Mouse (Mus musculus) induced T-regulatory cell, adult 2 months (primary cell): ENCODE data around the gene Lca5l.

Experiments
- DNase-seq: peaks from one replicate; pipeline ENCODE4 v3.0.0-alpha.2; 2012; ENCODE audit warnings: low read depth

Lca5l gene

DNA sequence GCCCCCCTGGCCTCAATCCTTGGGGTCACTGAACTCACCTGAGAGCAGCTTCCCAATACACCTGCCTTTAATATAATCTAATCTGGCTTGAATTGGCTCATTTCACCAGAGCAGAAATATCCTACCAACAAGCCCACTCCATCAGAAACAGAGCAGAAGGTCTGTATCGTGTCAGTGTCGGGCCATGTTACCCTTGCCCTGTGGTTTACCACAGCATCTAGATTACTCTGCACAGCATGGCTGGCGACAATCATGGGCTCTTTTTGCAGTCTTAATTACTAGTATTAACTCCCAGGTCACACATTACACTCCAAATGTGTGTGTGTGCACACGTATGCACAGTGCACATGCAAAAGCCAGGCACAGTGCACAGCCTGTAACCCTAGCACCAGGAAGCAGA, 23.2 kb downstream of the Lca5l start:
- DNase-seq = no peak

DNA sequence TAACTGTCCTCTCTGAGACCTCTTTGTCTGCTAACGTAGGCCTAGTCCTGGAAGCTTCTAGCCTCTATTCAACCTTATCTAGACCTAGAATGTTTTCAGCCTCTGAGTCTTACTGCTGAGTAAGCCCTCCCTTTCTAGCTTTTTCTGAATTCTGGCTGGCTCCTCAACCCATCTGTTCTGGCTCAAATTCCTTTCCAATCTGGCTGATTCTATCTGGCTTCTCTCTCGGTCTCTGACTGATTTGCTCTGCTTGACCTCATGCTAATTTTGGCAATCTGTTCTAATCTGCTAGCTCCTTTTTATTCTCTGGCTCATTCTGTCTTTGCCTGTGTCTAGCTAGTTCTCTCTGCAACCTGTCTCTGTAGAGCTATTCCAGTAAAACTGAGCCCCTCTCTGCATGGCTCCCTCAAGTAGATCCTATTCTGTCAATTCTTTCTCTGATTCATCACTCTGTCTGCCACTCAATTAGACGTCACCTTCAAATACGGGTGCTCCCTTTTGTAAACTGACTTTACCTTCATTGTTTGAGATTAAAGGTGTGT, 26.3 kb downstream of the Lca5l start:
- DNase-seq = no peak

DNA sequence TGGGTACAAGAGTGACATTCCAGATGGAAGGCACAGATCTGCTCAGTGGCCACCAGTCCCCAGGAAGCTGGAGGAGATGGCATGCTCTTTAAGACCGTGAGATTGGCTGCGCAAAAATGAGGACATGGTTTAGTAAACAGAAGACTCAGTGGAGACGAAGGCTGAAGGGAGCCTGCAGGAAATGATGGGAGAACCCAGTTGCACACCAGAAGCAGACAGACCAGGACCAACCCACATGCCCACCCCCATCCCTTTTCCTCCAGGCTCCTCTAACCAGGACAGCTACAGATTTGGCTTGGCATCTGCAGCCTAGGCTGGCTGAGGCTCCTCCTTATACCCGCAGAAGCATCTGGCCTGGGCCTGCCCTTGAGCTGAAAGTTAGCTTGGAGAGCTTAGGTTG, 30.7 kb downstream of the Lca5l start:
- DNase-seq = no peak

DNA sequence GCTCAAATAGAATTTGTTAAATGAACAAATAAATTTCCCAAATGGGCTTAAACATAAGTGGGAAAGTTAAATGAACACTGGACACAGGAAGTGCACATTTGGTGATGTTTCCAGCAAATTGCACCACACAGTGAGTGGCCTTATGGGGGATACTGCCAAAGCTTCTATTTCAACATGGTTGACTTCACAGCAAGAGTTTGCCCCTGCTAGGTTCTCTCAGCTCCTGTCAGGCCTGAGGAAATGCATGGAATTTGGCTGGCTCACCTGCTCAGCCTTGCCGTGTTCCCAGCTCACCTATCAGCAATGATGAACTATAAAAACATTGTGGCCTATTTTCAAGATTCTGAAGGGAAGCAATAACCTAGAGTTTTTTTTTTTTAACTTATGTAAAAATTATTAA, 31.1 kb downstream of the Lca5l start:
- no peak for DNase-seq

DNA sequence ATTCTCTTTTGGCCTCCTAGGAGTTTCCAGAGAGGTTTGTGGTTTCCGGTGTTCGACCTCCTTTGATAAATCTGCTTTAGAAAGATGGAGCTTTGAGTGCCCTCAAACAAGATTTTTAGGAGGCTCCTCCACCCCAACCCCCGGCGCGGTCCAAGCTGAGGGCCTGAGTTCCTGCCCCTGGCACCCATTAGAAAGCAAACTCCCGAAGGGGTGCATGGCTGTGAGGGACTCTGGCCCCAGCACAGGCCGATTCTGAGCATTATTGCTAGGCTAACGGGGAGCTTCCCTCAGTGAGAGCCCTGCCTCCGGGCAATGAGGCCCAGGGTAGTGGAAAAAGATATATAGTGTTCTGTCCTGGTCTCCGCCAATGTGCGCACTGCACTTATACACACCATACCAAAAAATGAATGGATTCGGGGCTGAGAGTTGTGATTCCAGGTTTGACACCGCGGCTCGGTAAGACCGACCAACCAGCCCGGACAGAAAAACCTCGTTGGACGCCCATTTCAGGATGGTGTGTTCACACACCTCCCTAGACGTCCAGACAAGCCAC, 32.2 kb downstream of the Lca5l start:
- DNase-seq = no peak

DNA sequence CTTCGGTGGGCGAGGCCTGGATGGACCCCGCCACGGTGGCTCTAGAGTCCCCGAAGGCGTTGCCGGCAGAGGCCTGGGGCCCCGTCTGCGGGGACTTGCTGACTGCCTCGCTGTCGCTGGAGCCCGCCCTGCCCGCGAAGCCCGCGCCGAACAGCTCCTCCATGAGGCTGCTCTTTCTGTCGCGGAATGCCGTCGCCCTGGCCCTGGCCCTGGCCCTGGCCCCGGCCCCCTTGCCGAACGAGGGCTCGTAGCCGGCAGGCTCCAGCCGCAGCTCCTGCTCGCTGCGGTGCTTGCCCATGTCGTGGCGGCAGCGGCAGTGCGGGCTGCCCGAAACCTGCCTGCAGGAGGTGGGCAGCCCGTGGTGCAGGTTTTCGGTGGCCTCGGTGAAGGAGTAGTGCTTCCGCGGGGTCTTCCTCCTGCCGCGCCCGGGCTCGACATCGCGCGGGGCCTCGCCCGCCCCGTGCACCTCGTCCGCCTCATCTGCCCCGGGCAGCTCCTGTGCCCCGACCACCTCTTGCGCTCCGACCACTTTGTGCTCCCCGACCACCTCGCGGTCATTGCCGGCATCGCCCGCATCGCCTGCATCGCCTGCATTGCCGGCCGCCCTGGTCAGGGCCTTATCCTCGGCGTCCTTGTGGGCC, 32.9 kb downstream of the Lca5l start:
- DNase-seq = peak; percentile 48

DNA sequence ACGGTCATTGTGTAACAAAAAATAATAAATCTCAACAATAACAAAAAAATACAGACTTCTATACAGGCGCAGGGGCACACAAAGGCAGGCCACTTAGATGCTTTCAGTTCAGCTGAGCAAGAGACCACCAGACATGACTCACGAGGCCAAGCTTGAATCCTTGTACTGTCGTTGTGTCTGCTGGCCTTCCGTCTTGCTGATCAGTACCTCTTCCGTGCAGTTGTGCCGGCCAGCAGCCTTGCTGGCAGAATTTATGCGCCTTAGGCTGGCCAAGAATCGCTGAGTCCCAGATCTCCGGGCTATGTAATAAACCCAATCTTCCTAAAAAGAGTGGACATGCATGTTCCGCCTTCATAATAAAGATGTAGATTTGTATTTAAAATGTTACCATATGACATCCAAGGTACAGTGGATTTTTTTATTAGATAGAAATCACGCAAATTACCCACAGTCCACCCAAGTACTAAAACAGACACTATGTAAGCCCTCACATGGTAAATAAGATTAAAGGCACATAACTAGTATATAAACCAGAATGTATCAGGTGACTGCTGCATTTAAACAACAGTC, 33.5 kb downstream of the Lca5l start:
- DNase-seq = no peak

DNA sequence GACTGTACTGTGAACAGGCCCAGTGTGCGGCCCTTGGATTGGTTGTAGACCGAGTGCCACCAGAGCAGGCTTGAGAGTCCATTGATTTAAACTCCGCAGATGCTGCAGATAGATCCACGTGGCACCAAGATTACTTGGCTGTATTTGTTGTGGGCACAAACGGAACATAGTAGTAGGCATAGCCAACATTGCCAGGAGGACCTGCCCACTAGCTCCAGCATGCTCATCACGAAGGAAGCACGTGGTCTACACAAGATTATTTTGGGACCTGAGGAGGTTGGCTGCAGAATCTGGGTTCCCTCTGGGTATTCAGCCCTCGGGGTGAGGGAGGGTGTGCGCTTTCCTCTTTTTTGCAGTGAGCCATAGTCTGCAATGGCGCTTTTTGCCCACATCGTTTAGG, 34.9 kb downstream of the Lca5l start:
- no peak for DNase-seq

DNA sequence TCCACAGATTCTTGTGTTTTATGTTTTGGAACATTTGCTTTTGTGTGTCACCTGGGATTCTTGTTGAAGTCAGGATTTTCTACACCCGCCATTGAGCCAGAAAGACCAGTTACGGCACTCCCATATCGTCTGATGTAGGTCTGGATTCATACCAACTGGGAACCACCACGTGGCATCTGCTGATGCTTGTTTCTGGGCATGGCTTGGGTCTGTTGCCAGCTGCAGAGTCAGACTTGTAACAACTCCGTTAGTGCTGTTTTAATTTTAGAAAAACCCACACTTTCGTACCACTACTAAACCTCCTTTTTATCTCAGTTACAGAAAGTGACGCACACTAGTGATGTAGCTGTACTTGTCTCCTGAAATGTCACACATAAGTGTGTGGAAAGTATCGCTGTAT, 36.1 kb downstream of the Lca5l start:
- DNase-seq = no peak

DNA sequence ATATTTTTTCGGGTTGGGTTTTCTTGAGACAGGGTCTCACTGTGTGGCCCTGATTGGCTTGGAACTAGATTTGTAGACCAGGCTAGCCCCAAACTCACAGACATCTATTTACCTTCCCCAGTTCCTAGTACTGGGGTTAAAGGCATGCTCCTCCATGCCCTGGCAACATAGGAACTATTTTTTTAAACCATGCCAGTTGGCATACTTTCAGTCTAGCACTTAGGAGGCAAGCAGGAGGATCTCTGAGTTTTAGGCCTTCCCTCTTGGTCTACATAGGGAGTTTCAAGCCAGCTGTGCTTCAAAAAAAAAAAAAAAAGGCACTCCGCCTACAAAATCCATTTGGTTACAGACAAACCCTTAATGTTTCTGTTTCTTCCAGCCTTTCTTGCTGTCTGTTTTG, 37.6 kb downstream of the Lca5l start:
- DNase-seq = no peak

DNA sequence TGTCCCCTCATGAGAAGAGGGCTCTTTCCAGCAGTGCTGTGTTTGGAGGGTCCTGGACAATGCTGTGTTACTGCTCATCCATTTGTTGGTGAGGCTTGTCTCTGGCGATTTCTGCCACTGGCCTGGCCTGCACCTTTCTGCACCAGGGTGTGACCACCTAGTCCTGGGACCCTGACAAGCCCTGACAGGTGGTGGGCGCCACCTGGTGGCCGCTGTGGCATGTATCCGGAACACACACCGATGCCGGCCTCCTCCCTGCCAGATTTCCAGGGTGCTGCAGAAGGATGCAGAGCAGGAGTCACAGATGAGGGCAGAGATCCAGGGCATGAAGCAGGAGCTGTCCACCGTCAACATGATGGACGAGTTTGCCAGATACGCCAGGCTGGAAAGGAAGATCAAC, 40.5 kb downstream of the Lca5l start:
- DNase-seq = peak; percentile 76

DNA sequence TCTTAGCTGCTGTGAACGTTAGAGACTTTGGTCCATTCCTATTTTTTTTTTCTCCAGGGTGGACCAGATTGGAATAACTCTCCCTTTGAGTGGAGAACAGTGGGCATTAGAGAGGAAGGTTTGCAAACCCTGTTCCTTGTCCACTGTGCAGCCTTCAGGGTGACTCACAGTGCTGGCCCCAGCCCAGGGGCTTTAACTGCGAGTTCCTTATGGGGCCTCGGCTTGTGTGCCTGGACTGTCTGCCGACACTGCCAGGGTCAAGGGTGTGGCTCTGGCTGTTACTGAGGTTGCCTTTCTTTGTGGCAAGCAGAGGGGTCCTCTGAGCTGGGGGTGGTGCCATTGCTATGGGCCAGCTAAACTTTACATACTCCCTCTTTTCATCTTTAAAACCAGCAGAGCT, 41.1 kb downstream of the Lca5l start:
- no peak for DNase-seq

DNA sequence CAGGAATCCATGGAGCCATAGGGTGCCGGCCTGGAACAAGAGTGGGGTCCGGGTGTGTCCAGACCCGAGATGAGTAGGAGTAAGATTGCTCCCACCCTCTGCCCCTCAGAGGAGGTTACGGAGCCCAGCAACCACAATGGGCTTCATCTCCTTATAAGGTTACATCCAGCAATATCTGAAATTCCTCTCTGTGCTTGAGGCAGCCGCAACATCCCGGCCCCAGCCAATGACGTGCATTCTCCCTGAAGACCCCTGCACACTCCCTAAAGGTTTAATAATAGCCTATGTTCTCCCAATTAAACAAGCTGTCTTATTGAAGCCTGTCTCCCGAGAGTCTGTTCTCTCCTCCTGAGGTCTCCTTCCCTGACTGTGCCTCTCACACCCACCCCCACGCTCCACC, 42.8 kb downstream of the Lca5l start:
- DNase-seq = no peak

DNA sequence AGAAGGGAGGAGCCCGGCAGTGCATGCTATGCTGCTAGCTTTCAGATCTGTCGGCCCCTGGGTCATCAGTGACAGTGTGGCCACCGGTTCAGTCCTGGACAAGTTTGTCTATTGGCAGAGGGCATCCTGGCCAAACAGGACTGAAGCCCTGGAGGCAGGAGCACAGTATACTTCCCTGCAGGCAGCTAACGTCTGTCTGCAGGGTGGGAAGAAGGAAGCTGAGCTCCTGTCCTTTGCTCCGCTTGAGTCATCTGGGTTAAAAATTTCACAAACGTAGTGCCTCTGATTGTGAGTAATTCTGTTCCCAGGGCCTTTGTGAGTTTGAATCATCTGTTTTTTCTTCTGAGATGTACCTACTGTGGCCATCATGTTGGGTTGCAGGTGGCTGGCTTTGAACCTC, 43.2 kb downstream of the Lca5l start:
- no peak for DNase-seq

DNA sequence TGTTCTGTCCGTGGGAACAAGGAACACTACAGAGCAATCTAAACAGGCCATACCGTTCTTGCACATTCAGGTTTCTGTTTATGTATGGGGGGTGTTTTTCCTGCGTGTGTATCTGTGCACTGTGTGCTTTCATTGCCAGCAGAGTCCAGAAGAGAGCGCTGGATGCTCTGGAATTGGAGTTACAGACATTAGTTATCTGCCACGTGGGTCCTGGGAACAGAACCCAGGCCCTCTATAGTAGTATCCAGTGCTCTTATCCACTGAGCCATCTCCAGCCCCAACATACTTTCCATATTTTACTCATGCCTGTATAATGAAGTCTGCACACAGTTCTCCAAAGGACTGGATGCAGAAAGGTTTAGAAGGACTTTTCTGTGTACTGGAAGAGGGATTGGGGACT, 46.3 kb downstream of the Lca5l start:
- DNase-seq = no peak

DNA sequence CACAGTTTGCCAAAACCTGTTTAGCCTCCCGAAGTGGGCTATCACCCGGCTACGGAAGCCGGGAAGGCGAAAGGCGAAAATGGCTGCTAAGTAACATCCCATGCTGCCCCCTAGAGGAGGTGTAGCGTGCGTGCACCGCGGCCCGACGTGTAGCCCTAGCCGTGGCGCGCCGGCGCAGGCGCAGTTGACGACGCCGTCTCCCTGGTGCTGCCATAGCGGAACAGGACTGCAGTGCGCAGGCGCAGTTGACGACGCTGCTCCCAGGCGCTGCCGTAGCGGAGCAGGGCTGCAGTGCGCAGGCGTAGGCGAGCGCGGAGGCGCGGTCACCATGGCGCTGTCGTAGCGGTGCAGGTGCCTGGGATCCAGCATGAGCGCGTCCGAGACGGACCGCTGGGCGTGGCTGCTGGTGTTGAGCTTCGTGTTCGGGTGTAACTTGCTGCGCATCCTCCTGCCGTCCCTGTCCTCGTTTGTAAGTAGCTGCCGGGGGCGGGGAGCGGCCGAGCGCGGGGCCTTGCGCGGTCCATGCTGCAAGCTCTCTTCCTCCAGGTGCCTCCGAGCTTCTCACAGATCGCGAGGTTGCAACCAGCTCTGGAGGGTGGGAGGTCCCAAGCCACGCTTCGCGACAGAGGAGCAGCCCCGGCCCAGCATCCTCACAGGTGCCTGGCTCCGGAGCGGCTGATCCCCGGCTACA, 46.8 kb downstream of the Lca5l start, which contains the start of gene Wrb:
TSS of gene Wrb (plus strand) at position 298 of the 691 bp plus-strand sequence.
- peak; percentile 100 for DNase-seq

DNA sequence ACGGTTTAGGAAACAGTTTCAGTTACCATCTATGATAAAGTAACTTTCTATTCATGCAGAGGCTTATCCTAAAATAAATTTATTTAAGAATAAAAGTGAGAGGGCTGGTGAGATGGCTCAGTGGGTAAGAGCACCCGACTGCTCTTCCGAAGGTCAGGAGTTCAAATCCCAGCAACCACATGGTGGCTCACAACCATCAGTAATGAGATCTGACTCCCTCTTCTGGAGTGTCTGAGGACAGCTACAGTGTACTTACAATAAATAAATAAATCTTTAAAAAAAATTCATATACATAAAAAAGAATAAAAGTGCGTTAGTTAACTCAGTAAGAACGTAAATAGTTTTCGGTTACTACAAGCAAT, 47.3 kb downstream of the Lca5l start:
- DNase-seq = peak; percentile 26

DNA sequence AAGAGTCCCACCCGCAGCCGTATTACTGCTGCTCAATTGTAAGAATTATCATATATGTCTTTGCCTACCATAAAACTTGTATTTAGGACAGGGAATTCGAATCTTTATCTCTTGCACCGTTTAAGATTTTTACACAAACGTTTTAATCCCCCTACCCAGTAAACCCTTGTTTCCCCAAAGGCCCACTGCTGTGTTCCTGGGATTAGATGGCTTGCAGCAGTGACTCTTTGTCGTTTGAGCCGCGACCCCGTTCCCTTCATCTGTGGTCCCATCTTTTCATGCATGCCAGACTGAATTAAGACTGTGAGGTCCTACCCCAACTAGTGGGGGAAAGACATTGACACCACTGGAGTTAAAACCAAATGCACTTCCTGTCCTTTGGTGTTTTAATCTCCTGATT, 63.6 kb downstream of the Lca5l start:
- DNase-seq = no peak

DNA sequence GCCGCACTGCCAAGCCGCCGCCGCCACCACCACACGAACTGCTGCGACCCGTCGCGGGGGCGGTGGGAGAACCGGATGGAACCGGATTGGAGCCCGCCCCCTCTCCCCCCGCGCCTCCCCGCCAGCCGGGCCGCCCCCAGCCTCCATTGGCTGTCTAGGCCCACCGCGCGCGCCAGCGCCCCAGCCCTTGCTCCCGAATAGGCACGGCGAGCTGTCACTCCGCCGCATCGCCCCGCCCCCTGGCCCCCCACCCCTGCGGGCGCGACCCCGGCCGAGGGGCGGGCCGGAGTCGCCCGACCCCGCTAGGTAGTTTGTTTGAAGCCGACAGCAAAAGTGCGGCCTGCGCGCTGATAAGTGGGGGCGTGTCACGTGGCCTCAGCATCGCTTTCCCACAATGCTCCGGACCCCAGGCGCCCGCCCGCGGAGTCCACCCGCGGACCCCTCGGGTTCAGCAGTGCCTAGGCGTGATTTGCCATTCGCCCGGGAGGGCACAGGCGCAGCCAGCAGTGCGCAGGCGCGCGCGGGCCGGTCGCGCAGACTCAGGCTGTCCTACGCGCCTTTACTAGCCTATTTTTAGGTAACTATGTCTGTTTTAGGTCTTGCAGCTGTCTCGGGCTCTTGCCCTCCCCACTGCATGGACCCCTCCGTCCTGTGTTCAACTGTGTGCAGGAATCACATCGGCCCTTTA, 64.3 kb downstream of the Lca5l start, which contains the start of gene Hmgn1:
TSS of gene Hmgn1 (minus strand) at position 73 of the 688 bp plus-strand sequence.
- peak; percentile 90 for DNase-seq

DNA sequence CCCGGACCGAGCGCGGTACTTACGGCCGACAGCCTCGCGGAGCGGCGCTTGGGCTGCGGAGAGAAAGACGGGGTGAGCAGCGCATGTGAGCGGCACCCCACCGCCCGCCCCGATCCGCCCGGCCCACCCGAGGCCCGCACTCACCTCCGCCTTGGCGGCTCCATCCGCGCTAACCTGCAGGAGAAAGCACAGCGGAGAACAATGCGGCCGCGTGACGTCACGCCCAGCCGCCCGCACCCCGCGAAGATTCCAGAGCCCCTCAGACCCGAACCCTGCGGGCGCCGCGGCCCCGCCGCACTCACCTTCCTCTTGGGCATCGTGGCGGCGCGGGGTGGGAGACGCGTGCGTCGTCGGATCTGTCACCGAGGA, 64.8 kb downstream of the Lca5l start:
- DNase-seq = no peak

DNA sequence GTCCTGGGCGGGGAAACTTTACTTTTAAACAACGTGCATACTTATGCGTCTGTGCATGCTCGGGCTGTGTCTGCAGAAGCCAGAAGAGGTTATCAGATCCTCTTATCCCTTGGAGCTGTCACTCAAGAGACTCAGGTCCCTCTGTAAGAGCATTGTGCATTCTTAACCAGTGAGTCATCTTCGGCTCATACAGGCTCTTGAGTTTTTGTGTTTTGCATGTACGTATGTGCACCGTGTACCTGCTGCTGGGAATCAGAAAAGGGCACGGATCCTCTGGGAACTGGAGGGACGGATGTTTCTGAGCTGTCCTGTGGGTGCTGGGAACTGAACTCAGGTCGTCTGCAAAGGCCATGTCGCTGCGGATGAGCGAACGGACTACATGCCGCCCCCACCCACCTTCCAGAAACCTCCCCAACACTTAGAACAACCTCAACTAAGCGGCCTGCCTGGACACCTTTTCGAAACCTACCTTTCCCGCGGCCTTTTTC, 65.3 kb downstream of the Lca5l start:
- DNase-seq = peak; percentile 48

DNA sequence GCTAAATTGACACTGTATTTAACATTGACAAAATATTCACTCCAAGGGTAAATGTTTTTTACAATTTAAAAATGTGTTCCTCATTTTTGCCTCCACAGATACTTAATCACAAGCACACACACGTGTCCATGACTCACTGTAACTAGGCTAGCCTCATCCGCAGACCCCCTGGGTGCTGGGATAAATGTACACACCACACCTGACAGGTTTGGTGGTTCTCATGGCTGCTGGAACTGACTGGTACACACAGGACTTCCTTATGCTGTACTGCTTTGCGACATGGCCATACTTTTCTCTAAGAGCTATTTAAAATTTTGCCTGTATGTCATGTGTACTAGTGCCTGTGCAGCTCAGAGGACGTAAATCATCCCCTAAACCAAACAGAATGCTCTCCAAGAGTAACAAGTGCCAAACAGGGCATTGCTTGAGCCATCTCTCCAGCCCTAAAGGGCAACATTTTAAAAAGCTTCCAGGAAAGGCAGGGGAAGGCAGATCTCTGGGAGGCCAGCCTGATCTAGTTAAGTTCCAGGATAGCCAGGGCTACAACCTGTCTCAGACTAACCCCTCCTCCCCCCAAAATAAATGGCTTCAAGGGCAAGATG, 71.9 kb downstream of the Lca5l start:
- DNase-seq = no peak
